Mouse (Mus musculus) small intestine, adult 2 months (tissue): ENCODE results near the gene Ccdc130. TPM values are rescaled to one million over a fixed set of nuclear protein-coding genes. Genes with fewer than 3 reads are reported as not detected.

Experiments used
- H3K27ac ChIP-seq: fragments of 200-500 bp; 2 replicates; pipeline ENCODE4 v1.5.1; 2012; ENCODE audit warnings: low read depth, low read length, control low read depth, inconsistent platforms; ENCODE audit not compliant: insufficient read depth
- H3K27me3 ChIP-seq: fragments of 200-500 bp; 2 replicates; pipeline ENCODE4 v1.6.1; 2012; ENCODE audit warnings: mild to moderate bottlenecking, moderate library complexity, low read length, inconsistent platforms; ENCODE audit not compliant: control insufficient read depth, insufficient read depth
- H3K36me3 ChIP-seq: fragments of 200-500 bp; 2 replicates; pipeline ENCODE4 v1.6.1; 2012; ENCODE audit warnings: mild to moderate bottlenecking, low read length, control low read depth, inconsistent platforms; ENCODE audit not compliant: control insufficient read depth, insufficient read depth
- H3K4me1 ChIP-seq: fragments of 200-500 bp; 2 replicates; pipeline ENCODE4 v1.6.1; 2012; ENCODE audit warnings: low read length, inconsistent platforms, mixed read lengths; ENCODE audit not compliant: control insufficient read depth, insufficient read depth, insufficient read length
- H3K4me3 ChIP-seq: fragments of 200-500 bp; 2 replicates; pipeline ENCODE4 v1.5.1; 2012; ENCODE audit warnings: low read depth, mild to moderate bottlenecking, control low read depth, inconsistent platforms, low read length, moderate library complexity
- CTCF ChIP-seq: fragments of 200-500 bp; IDR thresholded peaks from 2 replicates; pipeline ENCODE4 v1.5.1; 2012; ENCODE audit warnings: low read depth, mild to moderate bottlenecking, control low read depth, inconsistent platforms, low read length, moderate library complexity, mixed read lengths; ENCODE audit not compliant: insufficient replicate concordance, insufficient read length; ENCODE audit errors: extremely low read depth
- POLR2A ChIP-seq: fragments of 200-500 bp; IDR thresholded peaks from 2 replicates; pipeline ENCODE4 v1.6.1; 2012; ENCODE audit warnings: low read depth, mild to moderate bottlenecking, control low read depth, inconsistent platforms, low read length, moderate library complexity
- WGBS: fragments of 180-500 bp; shearing (Covaris S2); methylation state at CpG from one replicate; pipeline ENCODE4 v1.1.7; 2018; 5-methylcytosine and 5-hydroxymethylcytosine counted together
- polyA plus RNA-seq: library from polyadenylated mRNA; depleted of rRNA; stranded (reverse); fragments of >200 nt; gene quantifications from 2 replicates; pipeline ENCODE4 v1.2.3, GENCODE M21; 2012

Ccdc130 gene
- polyA plus RNA-seq, 1 experiment, result 37.3 TPM

- under 1% methylated on average over 64 of the region's 64 CpGs for WGBS
Observed at GRCm38 (mm10) chr8:84256822-84257610, 13.2 kb downstream of the Ccdc130 start, which contains the start of gene Mri1. Mri1 (minus strand) TSS chr8:84257326.

GRCm38 (mm10) chr8:84256458-84256821 lies 13.7 kb downstream of the Ccdc130 start:
- Histone ChIP-seq H3K4me3 (peak overlapping the region; percentile 80), H3K4me1 (peaks cover 6% of the 10 kb centered on the region), H3K27ac (peak overlapping the region; percentile 76), H3K36me3 (peaks cover 39% of the 10 kb centered on the region), H3K27me3 (no peaks in the 10 kb centered on the region)
- no peak for TF ChIP-seq CTCF
- TF ChIP-seq POLR2A, result no peak
- WGBS, result 10% methylated on average over 6 of the region's 6 CpGs

More at GRCm38 (mm10) chr8:84256822-84257610, 13.2 kb downstream of the Ccdc130 start, which contains the start of gene Mri1:
- H3K4me1 ChIP-seq, result peaks cover 6% of the 10 kb centered on the region
- peak within 1 kb of the TSS; percentile 80 for H3K4me3 ChIP-seq
- H3K27me3 ChIP-seq, result no peaks in the 10 kb centered on the region
- TF ChIP-seq POLR2A (peak; percentile 71), CTCF (no peak)
- H3K36me3 ChIP-seq, result peaks cover 41% of the 10 kb centered on the region
- H3K27ac ChIP-seq, result peak within 1 kb of the TSS; percentile 76

GRCm38 (mm10) chr8:84255858-84256257 lies 14.3 kb downstream of the Ccdc130 start:
- H3K27ac ChIP-seq, result no peak overlapping the region; the same call in 1 of the 2 replicates
- TF ChIP-seq POLR2A, result no peak
- TF ChIP-seq CTCF, result peak; percentile 10; the same call in 1 of the 2 replicates
- peaks cover 6% of the 10 kb centered on the region for H3K4me1 ChIP-seq
- H3K36me3 ChIP-seq, result peaks cover 38% of the 10 kb centered on the region
- WGBS, result 87% methylated on average over 3 of the region's 3 CpGs
- H3K27me3 ChIP-seq, result no peaks in the 10 kb centered on the region
- peak overlapping the region; percentile 80 for H3K4me3 ChIP-seq

DNA sequence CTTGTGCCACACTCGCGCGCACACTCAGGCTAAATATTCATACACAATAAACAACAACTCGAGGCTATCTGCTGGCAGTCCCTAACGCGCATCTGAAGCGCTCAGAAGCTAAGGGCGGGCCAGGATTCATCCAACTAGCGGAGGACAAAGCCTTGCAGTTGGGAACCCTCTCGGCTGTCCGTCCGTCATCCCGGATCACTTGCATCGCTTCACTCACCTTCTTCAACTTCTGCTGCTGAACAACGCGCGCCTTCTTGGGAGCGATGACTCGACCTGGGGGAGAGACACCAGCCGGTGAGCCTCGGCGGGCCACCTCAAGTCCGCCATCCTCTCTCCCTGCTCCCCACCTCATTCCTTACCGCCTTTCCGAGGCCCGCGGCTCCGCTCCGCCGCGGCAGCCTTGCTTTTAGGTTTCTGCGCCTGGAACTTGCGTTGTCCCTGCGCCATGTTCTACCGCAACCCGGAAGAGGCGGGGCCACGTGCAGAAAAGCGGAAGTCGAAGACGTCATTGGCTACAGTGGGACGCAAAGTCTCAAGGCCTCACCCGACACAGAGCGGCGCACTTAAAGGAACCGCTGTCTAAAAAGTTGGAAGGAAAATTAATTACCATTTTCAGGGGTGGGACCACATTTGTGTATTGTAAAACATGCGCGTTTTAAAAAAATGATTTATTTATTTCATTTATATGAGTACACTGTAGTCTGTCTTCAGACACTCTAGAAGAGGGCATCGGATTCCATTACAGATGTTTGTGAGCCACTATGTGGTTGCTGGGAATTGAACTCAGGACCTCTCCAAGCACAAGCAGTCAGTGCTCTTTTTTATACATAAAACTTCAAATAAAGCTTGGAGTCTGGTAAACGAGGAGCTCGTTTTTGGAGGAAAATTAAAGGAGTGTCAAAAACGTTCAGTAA lies 20.7 kb downstream of the Ccdc130 start, which contains the start of gene D8Ertd738e:
D8Ertd738e (minus strand) TSS at position 463 of the 914 bp plus-strand sequence.
- Histone ChIP-seq H3K36me3 (peaks cover 43% of the 10 kb centered on the region), H3K4me1 (no peaks in the 10 kb centered on the region)

DNA sequence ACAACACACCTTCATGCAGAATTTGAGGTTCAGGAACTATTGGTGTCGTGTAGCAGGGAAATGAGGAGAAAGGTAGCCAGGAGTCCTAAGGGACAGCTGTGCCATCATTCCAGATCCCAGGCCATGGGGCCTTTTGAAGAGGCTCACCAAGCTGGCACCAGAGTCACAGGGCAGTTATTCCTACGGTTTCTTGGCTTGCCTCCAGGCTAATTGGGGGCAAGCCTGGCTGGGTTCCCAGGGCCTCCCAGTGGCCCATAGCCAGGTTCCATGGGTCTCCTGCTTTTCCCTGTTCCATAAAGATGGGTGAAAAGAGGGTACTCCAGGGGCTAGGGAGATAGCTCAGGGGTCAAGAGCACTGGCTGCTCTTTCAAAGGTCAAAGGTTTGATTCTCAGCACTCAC lies 28.4 kb downstream of the Ccdc130 start:
- H3K36me3 ChIP-seq, result peaks cover 19% of the 10 kb centered on the region
- H3K4me1 ChIP-seq, result peaks cover 16% of the 10 kb centered on the region
- H3K4me3 ChIP-seq, result no peak overlapping the region
- H3K27ac ChIP-seq, result no peak overlapping the region
- no peak for TF ChIP-seq CTCF
- no peak for TF ChIP-seq POLR2A
- 13% methylated on average over 2 of the region's 2 CpGs for WGBS
- H3K27me3 ChIP-seq, result no peaks in the 10 kb centered on the region

More for the DNA sequence above, 20.7 kb downstream of the Ccdc130 start, which contains the start of gene D8Ertd738e:
- H3K4me3 ChIP-seq, result peak within 1 kb of the TSS; percentile 94
- no peaks in the 10 kb centered on the region for H3K27me3 ChIP-seq
- peak within 1 kb of the TSS; percentile 43 for H3K27ac ChIP-seq
- WGBS, result 3% methylated on average over 52 of the region's 52 CpGs
- TF ChIP-seq CTCF (no peak), POLR2A (peak; percentile 80; the same call in 1 of the 2 replicates)

- WGBS, result 61% methylated on average over 6 of the region's 6 CpGs
- Histone ChIP-seq H3K4me3 (no peak overlapping the region), H3K36me3 (peaks cover 14% of the 10 kb centered on the region), H3K27ac (no peak overlapping the region), H3K4me1 (peaks cover 16% of the 10 kb centered on the region), H3K27me3 (no peaks in the 10 kb centered on the region)
- TF ChIP-seq POLR2A (no peak), CTCF (no peak)
Observed at GRCm38 (mm10) chr8:84241167-84241566, 29.0 kb downstream of the Ccdc130 start.
